Mouse (Mus musculus) spleen, adult 2 months (tissue): Measurements from ENCODE around the gene Lca5l. TPM values are rescaled to one million over a fixed set of nuclear protein-coding genes. Genes with fewer than 3 reads are reported as not detected.
A peak's percentile ranks its signal among the peaks of the same experiment; 100 is the strongest.

Source experiments
- DNase-seq, 2 experiments: peaks; one replicate each; pipeline versions ENCODE4 v3.0.0 to v3.0.0-alpha.2; 2012 to 2021; ENCODE audit warnings: low spot score in 2 of 2, low read depth in 1 of 2
- H3K27ac ChIP-seq: fragments of 200-500 bp; 2 replicates; pipeline ENCODE4 v1.5.1; 2012; ENCODE audit warnings: low read length, inconsistent platforms; ENCODE audit not compliant: insufficient read depth
- H3K27me3 ChIP-seq: fragments of 200-500 bp; 2 replicates; pipeline ENCODE4 v1.6.1; 2012; ENCODE audit warnings: mild to moderate bottlenecking, moderate library complexity, low read length, inconsistent platforms; ENCODE audit not compliant: control insufficient read depth, insufficient read depth
- H3K36me3 ChIP-seq: fragments of 200-500 bp; 2 replicates; pipeline ENCODE4 v1.6.1; 2012; ENCODE audit warnings: mild to moderate bottlenecking, low read length, inconsistent platforms; ENCODE audit not compliant: control insufficient read depth, insufficient read depth
- H3K4me1 ChIP-seq: fragments of 200-500 bp; 2 replicates; pipeline ENCODE4 v1.6.1; 2011; ENCODE audit warnings: inconsistent platforms; ENCODE audit not compliant: control insufficient read depth, insufficient read depth, insufficient read length
- H3K4me3 ChIP-seq: fragments of 200-500 bp; 2 replicates; pipeline ENCODE4 v1.5.1; 2011; ENCODE audit warnings: mild to moderate bottlenecking, inconsistent platforms; ENCODE audit not compliant: insufficient read depth, insufficient read length; ENCODE audit errors: extremely low read depth
- CTCF ChIP-seq: fragments of 200-500 bp; IDR thresholded peaks from 2 replicates; pipeline ENCODE4 v1.5.1; 2011; ENCODE audit warnings: mild to moderate bottlenecking, inconsistent platforms; ENCODE audit not compliant: insufficient read depth, insufficient read length, insufficient replicate concordance; ENCODE audit errors: extremely low read depth
- POLR2A ChIP-seq: fragments of 200-500 bp; IDR thresholded peaks from 2 replicates; pipeline ENCODE4 v1.6.1; 2011; ENCODE audit warnings: low read depth, low read length, inconsistent platforms
- WGBS: fragments of 180-500 bp; shearing (Covaris S2); methylation state at CpG from one replicate; pipeline ENCODE4 v1.1.7; 2018; 5-methylcytosine and 5-hydroxymethylcytosine counted together
- polyA plus RNA-seq: library from polyadenylated mRNA; depleted of rRNA; stranded (reverse); fragments of >200 nt; gene quantifications from 2 replicates; pipeline ENCODE4 v1.2.3, GENCODE M21; 2012

The Lca5l gene
- polyA plus RNA-seq, 1 experiment: 0.09 TPM

DNA sequence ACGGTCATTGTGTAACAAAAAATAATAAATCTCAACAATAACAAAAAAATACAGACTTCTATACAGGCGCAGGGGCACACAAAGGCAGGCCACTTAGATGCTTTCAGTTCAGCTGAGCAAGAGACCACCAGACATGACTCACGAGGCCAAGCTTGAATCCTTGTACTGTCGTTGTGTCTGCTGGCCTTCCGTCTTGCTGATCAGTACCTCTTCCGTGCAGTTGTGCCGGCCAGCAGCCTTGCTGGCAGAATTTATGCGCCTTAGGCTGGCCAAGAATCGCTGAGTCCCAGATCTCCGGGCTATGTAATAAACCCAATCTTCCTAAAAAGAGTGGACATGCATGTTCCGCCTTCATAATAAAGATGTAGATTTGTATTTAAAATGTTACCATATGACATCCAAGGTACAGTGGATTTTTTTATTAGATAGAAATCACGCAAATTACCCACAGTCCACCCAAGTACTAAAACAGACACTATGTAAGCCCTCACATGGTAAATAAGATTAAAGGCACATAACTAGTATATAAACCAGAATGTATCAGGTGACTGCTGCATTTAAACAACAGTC is 33.5 kb downstream of the Lca5l start:
- no peak for DNase-seq
- no peak overlapping the region for H3K27ac ChIP-seq
- H3K4me3 ChIP-seq: peak overlapping the region; percentile 57; the same call in 1 of the 2 replicates
- no peaks in the 10 kb centered on the region for H3K36me3 ChIP-seq
- peaks cover 5% of the 10 kb centered on the region; the same call in 1 of the 2 replicates for H3K4me1 ChIP-seq
- no peak for TF ChIP-seq POLR2A
- TF ChIP-seq CTCF: no peak
- H3K27me3 ChIP-seq: peaks cover 6% of the 10 kb centered on the region
- 89% methylated on average over 12 of the region's 12 CpGs for WGBS

DNA sequence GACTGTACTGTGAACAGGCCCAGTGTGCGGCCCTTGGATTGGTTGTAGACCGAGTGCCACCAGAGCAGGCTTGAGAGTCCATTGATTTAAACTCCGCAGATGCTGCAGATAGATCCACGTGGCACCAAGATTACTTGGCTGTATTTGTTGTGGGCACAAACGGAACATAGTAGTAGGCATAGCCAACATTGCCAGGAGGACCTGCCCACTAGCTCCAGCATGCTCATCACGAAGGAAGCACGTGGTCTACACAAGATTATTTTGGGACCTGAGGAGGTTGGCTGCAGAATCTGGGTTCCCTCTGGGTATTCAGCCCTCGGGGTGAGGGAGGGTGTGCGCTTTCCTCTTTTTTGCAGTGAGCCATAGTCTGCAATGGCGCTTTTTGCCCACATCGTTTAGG is 34.9 kb downstream of the Lca5l start:
- Histone ChIP-seq H3K4me3 (no peak overlapping the region), H3K27me3 (peaks cover 6% of the 10 kb centered on the region), H3K27ac (no peak overlapping the region), H3K4me1 (peaks cover 5% of the 10 kb centered on the region; the same call in 1 of the 2 replicates), H3K36me3 (no peaks in the 10 kb centered on the region)
- TF ChIP-seq POLR2A: no peak
- DNase-seq: no peak
- 66% methylated on average over 11 of the region's 11 CpGs for WGBS

DNA sequence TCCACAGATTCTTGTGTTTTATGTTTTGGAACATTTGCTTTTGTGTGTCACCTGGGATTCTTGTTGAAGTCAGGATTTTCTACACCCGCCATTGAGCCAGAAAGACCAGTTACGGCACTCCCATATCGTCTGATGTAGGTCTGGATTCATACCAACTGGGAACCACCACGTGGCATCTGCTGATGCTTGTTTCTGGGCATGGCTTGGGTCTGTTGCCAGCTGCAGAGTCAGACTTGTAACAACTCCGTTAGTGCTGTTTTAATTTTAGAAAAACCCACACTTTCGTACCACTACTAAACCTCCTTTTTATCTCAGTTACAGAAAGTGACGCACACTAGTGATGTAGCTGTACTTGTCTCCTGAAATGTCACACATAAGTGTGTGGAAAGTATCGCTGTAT is 36.1 kb downstream of the Lca5l start:
- H3K27me3 ChIP-seq: peaks cover 6% of the 10 kb centered on the region
- WGBS: 85% methylated on average over 8 of the region's 8 CpGs
- H3K4me3 ChIP-seq: no peak overlapping the region
- no peak for DNase-seq
- H3K36me3 ChIP-seq: no peaks in the 10 kb centered on the region
- no peak overlapping the region for H3K27ac ChIP-seq
- TF ChIP-seq POLR2A (no peak), CTCF (no peak)
- H3K4me1 ChIP-seq: peaks cover 5% of the 10 kb centered on the region; the same call in 1 of the 2 replicates

DNA sequence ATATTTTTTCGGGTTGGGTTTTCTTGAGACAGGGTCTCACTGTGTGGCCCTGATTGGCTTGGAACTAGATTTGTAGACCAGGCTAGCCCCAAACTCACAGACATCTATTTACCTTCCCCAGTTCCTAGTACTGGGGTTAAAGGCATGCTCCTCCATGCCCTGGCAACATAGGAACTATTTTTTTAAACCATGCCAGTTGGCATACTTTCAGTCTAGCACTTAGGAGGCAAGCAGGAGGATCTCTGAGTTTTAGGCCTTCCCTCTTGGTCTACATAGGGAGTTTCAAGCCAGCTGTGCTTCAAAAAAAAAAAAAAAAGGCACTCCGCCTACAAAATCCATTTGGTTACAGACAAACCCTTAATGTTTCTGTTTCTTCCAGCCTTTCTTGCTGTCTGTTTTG is 37.6 kb downstream of the Lca5l start:
- H3K27me3 ChIP-seq: peaks cover 6% of the 10 kb centered on the region
- WGBS: 91% methylated on average over 2 of the region's 2 CpGs
- H3K4me1 ChIP-seq: peaks cover 4% of the 10 kb centered on the region; the same call in 1 of the 2 replicates
- TF ChIP-seq CTCF (no peak), POLR2A (no peak)
- H3K4me3 ChIP-seq: no peak overlapping the region
- no peaks in the 10 kb centered on the region for H3K36me3 ChIP-seq
- H3K27ac ChIP-seq: no peak overlapping the region
- no peak for DNase-seq

DNA sequence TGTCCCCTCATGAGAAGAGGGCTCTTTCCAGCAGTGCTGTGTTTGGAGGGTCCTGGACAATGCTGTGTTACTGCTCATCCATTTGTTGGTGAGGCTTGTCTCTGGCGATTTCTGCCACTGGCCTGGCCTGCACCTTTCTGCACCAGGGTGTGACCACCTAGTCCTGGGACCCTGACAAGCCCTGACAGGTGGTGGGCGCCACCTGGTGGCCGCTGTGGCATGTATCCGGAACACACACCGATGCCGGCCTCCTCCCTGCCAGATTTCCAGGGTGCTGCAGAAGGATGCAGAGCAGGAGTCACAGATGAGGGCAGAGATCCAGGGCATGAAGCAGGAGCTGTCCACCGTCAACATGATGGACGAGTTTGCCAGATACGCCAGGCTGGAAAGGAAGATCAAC is 40.5 kb downstream of the Lca5l start:
- Histone ChIP-seq H3K27me3 (no peaks in the 10 kb centered on the region), H3K36me3 (no peaks in the 10 kb centered on the region), H3K4me1 (no peaks in the 10 kb centered on the region), H3K27ac (no peak overlapping the region), H3K4me3 (no peak overlapping the region)
- 37% methylated on average over 9 of the region's 9 CpGs for WGBS
- DNase-seq: peak; percentile 17 to 67
- peak; percentile 93 for TF ChIP-seq CTCF
- TF ChIP-seq POLR2A: no peak

DNA sequence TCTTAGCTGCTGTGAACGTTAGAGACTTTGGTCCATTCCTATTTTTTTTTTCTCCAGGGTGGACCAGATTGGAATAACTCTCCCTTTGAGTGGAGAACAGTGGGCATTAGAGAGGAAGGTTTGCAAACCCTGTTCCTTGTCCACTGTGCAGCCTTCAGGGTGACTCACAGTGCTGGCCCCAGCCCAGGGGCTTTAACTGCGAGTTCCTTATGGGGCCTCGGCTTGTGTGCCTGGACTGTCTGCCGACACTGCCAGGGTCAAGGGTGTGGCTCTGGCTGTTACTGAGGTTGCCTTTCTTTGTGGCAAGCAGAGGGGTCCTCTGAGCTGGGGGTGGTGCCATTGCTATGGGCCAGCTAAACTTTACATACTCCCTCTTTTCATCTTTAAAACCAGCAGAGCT is 41.1 kb downstream of the Lca5l start:
- TF ChIP-seq POLR2A: no peak
- no peak for TF ChIP-seq CTCF

DNA sequence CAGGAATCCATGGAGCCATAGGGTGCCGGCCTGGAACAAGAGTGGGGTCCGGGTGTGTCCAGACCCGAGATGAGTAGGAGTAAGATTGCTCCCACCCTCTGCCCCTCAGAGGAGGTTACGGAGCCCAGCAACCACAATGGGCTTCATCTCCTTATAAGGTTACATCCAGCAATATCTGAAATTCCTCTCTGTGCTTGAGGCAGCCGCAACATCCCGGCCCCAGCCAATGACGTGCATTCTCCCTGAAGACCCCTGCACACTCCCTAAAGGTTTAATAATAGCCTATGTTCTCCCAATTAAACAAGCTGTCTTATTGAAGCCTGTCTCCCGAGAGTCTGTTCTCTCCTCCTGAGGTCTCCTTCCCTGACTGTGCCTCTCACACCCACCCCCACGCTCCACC is 42.8 kb downstream of the Lca5l start:
- H3K27me3 ChIP-seq: no peaks in the 10 kb centered on the region
- TF ChIP-seq POLR2A: no peak
- TF ChIP-seq CTCF: no peak
- no peaks in the 10 kb centered on the region for H3K36me3 ChIP-seq
- H3K4me3 ChIP-seq: no peak overlapping the region
- WGBS: 82% methylated on average over 9 of the region's 9 CpGs
- no peaks in the 10 kb centered on the region; the same call in 1 of the 2 replicates for H3K4me1 ChIP-seq
- no peak for DNase-seq
- no peak overlapping the region for H3K27ac ChIP-seq

More for the DNA sequence above, 41.1 kb downstream of the Lca5l start:
- no peaks in the 10 kb centered on the region for H3K36me3 ChIP-seq
- 79% methylated on average over 4 of the region's 4 CpGs for WGBS
- H3K27me3 ChIP-seq: no peaks in the 10 kb centered on the region
- H3K4me1 ChIP-seq: no peaks in the 10 kb centered on the region
- H3K4me3 ChIP-seq: no peak overlapping the region
- DNase-seq: no peak
- no peak overlapping the region for H3K27ac ChIP-seq
